Mouse (Mus musculus) cortical plate, adult 2 months (tissue): ENCODE measurements at regions not wholly inside any gene's neighbourhood (a gene's known extent, or its start where the extent isn't known, plus 50 kb on each side); places are given as distances from the start of the nearest gene placed in this dataset.
"Not testable (repeated sequence)": the region's sequence is repeated elsewhere in the genome, so short reads cannot be mapped to it uniquely, and the experiment has no call there.

Experiments
- H3K27ac ChIP-seq: fragments of 200-500 bp; 2 replicates; pipeline ENCODE4 v1.5.1; 2012; ENCODE audit warnings: low read length, control low read depth, inconsistent platforms; ENCODE audit not compliant: insufficient read depth
- H3K4me1 ChIP-seq: fragments of 200-500 bp; 2 replicates; pipeline ENCODE4 v1.6.1; 2011; ENCODE audit warnings: low read length; ENCODE audit not compliant: control insufficient read depth, insufficient read depth
- H3K4me3 ChIP-seq: fragments of 200-500 bp; 2 replicates; pipeline ENCODE4 v1.5.1; 2011; ENCODE audit warnings: mild to moderate bottlenecking, low read length, control low read depth; ENCODE audit not compliant: insufficient read depth
- CTCF ChIP-seq: fragments of 200-500 bp; IDR thresholded peaks from 2 replicates; pipeline ENCODE4 v1.5.1; 2011; ENCODE audit warnings: mild to moderate bottlenecking, control low read depth, low read length; ENCODE audit not compliant: insufficient read depth; ENCODE audit errors: extremely low read depth
- POLR2A ChIP-seq: fragments of 200-500 bp; IDR thresholded peaks from 2 replicates; pipeline ENCODE4 v1.6.1; 2011; ENCODE audit warnings: mild to moderate bottlenecking, low read length, control low read depth; ENCODE audit not compliant: insufficient read depth; ENCODE audit errors: extremely low read depth

- H3K4me1 ChIP-seq, H3K27ac ChIP-seq, H3K4me3 ChIP-seq: not testable (repeated sequence)
These were observed 140.2 kb downstream of the Pls3 start for GRCm38 (mm10) chrX:75734628-75735302.

- not testable (repeated sequence) for H3K27ac ChIP-seq, H3K4me1 ChIP-seq, H3K4me3 ChIP-seq
These were observed 141.3 kb downstream of the Pls3 start for GRCm38 (mm10) chrX:75733651-75734050.

GRCm38 (mm10) chrX:75729791-75730190, 145.2 kb downstream of the Pls3 start:
- H3K4me1 ChIP-seq, H3K4me3 ChIP-seq, H3K27ac ChIP-seq: not testable (repeated sequence)

- Histone ChIP-seq H3K4me1 (no peaks in the 10 kb centered on the region), H3K27ac (no peak overlapping the region), H3K4me3 (no peak overlapping the region)
- TF ChIP-seq CTCF (0 out of 2 replicates have a peak, but pooled peaks have one; percentile 7), POLR2A (no peak)
These were observed 146.5 kb downstream of the Pls3 start for GRCm38 (mm10) chrX:75728507-75728906.

- H3K4me3 ChIP-seq, H3K4me1 ChIP-seq, H3K27ac ChIP-seq: not testable (repeated sequence)
These were observed 145.5 kb upstream of the Rab39b start for GRCm38 (mm10) chrX:75723542-75723941.

- no peak overlapping the region for H3K4me3 ChIP-seq
- H3K27ac ChIP-seq = no peak overlapping the region
- H3K4me1 ChIP-seq = no peaks in the 10 kb centered on the region
- TF ChIP-seq CTCF = no peak
- no peak for TF ChIP-seq POLR2A
These were observed 121.9 kb upstream of the Rab39b start for GRCm38 (mm10) chrX:75699949-75700348.

GRCm38 (mm10) chrX:75675271-75675670, 97.2 kb upstream of the Rab39b start:
- H3K4me3 ChIP-seq, H3K27ac ChIP-seq, H3K4me1 ChIP-seq: not testable (repeated sequence)

- TF ChIP-seq POLR2A (no peak), CTCF (peak; percentile 50)
- Histone ChIP-seq H3K4me1 (no peaks in the 10 kb centered on the region), H3K4me3 (no peak overlapping the region), H3K27ac (no peak overlapping the region)
These were observed 96.1 kb upstream of the Rab39b start for GRCm38 (mm10) chrX:75673920-75674665.

- H3K4me3 ChIP-seq = peak overlapping the region; percentile 23
- TF ChIP-seq CTCF (no peak), POLR2A (no peak)
- H3K4me1 ChIP-seq = no peaks in the 10 kb centered on the region
- no peak overlapping the region for H3K27ac ChIP-seq
These were observed 95.5 kb upstream of the Rab39b start for GRCm38 (mm10) chrX:75673586-75673919.

- TF ChIP-seq CTCF = no peak
- TF ChIP-seq POLR2A = no peak
- H3K4me3 ChIP-seq = peak overlapping the region; percentile 23
- H3K4me1 ChIP-seq = no peaks in the 10 kb centered on the region
- no peak overlapping the region for H3K27ac ChIP-seq
These were observed 94.9 kb upstream of the Rab39b start for GRCm38 (mm10) chrX:75672976-75673375.

GRCm38 (mm10) chrX:75667636-75668035, 89.6 kb upstream of the Rab39b start:
- no peak overlapping the region for H3K4me3 ChIP-seq
- H3K4me1 ChIP-seq = no peaks in the 10 kb centered on the region
- no peak overlapping the region for H3K27ac ChIP-seq
- TF ChIP-seq CTCF (no peak), POLR2A (no peak)
